Mouse (Mus musculus) left cerebral cortex, postnatal 10 days (tissue): ENCODE measurements around the gene Tusc1. TPM values are rescaled to one million over a fixed set of nuclear protein-coding genes. Genes with fewer than 3 reads are reported as not detected.

Source experiments
- DNase-seq, 2 experiments: peaks; one replicate each; pipeline ENCODE4 v3.0.0; 2021 to 2022; ENCODE audit warnings: low spot score in 2 of 2, mixed read lengths in 1 of 2; ENCODE audit errors: extremely low spot score in 1 of 2
- intact Hi-C: fragments of 180-260 bp; cut with DNase I; formaldehyde crosslinking; loops from one replicate; pipeline ENCODE4 v1.15.1; 2025
- total RNA-seq, 2 experiments: library from RNA; stranded (reverse); gene quantifications; 2 replicates each; pipeline ENCODE4 v1.2.3; 2021

Tusc1 gene
- total RNA-seq: 10 to 100 TPM; 18.3 to 18.4 TPM

DNA sequence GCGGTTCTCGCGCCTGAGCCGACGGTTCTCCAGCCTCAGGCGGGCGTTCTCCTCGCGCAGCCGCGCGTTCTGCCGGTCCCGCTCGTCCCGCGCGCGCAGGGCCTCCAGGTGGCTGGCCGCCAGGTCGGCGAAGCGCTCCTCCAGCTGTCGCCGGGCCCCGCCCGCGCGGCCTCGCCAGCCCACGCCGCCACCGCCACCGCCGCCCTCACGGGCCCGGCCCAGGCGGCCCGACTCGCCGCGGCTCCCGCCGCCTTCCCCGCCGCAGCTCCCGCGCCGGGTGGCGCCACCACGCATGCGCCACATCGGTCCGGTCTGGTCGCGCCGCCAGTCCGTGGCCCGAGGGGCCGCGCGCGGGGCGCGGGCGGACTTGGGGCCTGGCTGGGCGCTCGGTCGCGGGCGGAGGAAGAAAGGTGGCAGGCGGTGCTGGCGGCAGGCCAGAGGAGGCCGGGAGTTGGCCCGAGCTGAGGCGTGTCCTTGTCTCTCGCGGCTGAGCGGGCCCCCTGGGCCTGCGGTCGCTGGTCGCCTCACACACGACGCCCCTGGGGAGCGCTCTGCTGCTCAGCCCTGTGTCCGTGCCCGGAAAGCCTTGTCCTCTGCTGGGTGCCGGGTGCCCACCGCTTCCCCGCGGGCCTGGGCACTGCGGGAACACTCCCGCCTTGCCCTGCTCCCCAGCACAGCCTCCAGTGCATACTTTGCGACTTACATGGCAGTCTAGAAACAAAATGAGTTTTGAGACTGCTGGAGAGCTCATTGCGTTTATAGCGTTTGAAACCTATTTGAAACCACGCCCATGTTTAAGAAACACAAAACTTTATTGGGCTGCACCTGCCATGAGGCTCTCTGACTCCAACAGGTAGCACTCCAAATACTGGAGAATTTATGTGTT is at the start of gene Tusc1:
Gene Tusc1 (minus strand): TSS at position 394 of the 886 bp plus-strand sequence.
- DNase-seq: peak; percentile 62 to 89
- intact Hi-C loops: no loop called here

- intact Hi-C loops: no loop called here
Observed at GRCm38 (mm10) chr4:93352930-93353329, 17.6 kb upstream of the Tusc1 start.

GRCm38 (mm10) chr4:93344357-93344756 is 9.0 kb upstream of the Tusc1 start:
- intact Hi-C loops: no loop called here

More at GRCm38 (mm10) chr4:93352930-93353329, 17.6 kb upstream of the Tusc1 start:
- no peak for DNase-seq

DNA sequence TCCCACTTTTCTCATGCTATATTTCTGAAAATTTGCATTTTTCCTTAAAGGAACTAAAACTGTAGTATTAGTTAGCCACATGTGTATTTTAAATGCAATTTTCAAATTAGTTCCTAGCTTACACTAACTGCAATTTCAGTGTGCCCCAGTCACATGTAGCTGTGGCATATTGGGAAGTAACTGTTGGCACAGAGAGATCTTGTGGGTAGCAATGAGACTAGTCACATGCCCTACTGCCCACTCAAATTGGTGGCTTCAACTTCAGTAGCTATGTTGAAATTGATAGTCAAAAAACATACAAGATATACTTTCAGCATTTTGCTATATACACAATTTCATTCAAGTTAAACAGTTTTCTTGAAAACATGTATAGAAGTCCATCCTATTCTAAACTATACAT is 6.3 kb upstream of the Tusc1 start:
- intact Hi-C loops: no loop called here
- DNase-seq: no peak

More at GRCm38 (mm10) chr4:93344357-93344756, 9.0 kb upstream of the Tusc1 start:
- DNase-seq: no peak

GRCm38 (mm10) chr4:93337977-93338376 is 2.7 kb upstream of the Tusc1 start:
- intact Hi-C loops: no loop called here
- no peak for DNase-seq

DNA sequence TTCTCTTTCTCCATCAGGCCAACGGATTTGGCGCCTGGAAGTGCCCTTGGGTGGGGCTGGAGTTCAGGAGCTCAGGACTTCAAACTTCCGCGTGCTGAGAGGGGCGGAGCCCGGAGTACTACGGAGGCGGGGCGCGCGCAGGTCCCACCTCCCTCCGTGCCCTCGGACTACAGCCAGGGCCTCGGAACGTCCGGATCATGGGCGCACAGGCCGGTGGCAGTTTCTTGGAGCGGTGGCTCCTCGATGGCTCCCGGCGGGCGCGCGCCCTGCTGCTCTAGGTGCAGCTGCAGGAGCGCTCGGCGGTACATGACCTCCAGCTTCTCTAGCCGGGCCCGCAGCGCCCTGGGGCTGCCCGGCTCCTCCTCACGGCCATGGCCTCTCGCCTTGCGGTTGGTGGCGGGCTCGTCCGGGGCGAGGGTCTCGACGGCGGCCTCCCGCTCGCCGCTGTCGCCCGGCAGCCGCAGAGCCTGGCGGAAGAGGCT is 634 bp downstream of the Tusc1 start:
- peak; percentile 49 to 87 for DNase-seq
- intact Hi-C loops: no loop called here

GRCm38 (mm10) chr4:93307486-93307885 is 27.8 kb downstream of the Tusc1 start:
- intact Hi-C loops: no loop called here
- no peak for DNase-seq

GRCm38 (mm10) chr4:93286065-93286464 is 49.2 kb downstream of the Tusc1 start:
- DNase-seq: no peak
- intact Hi-C loops: no loop called here
